Mouse (Mus musculus): Measurements from ENCODE around the gene Cabp4. TPM values are rescaled to one million over a fixed set of nuclear protein-coding genes. Genes with fewer than 3 reads are reported as not detected.
"Not testable (repeated sequence)": the region's sequence is repeated elsewhere in the genome, so short reads cannot be mapped to it uniquely, and the experiment has no call there.

The Cabp4 gene
- polyA plus RNA-seq, 1 experiment from 2014 or later = 0.31 TPM

- Histone ChIP-seq H3K9me3 (ENCODE audit: control insufficient read depth, low read length) (no peaks in the 10 kb centered on the region), H3K27me3 (ENCODE audit: control insufficient read depth, insufficient read depth, low read length) (no peaks in the 10 kb centered on the region), H3K4me2 (ENCODE audit: low read depth, low read length) (no peak overlapping the region), H3K9ac (replicated peaks; ENCODE audit: low read depth, low read length) (no peak overlapping the region), H3K27ac (ENCODE audit: low read depth, low read length) (no peak overlapping the region), H3K4me3 (ENCODE audit: low read depth, low read length) (no peak overlapping the region), H3K4me1 (ENCODE audit: control insufficient read depth, insufficient read depth, low read length) (no peaks in the 10 kb centered on the region), H3K36me3 (ENCODE audit: control insufficient read depth, insufficient read depth, low read length) (peaks cover 29% of the 10 kb centered on the region)
- WGBS = 94% methylated on average over 4 of the region's 4 CpGs
- ATAC-seq (ENCODE audit: low read depth) = no peak
Measured at GRCm38 (mm10) chr19:4134354-4134753, 9.5 kb downstream of the Cabp4 start.

- 95% methylated on average over 2 of the region's 2 CpGs for WGBS
- Histone ChIP-seq H3K4me1 (ENCODE audit: control insufficient read depth, insufficient read depth, low read length) (peaks cover 4% of the 10 kb centered on the region), H3K36me3 (ENCODE audit: control insufficient read depth, insufficient read depth, low read length) (peaks cover 38% of the 10 kb centered on the region)
Measured at GRCm38 (mm10) chr19:4131768-4132167, 12.1 kb downstream of the Cabp4 start.

DNA sequence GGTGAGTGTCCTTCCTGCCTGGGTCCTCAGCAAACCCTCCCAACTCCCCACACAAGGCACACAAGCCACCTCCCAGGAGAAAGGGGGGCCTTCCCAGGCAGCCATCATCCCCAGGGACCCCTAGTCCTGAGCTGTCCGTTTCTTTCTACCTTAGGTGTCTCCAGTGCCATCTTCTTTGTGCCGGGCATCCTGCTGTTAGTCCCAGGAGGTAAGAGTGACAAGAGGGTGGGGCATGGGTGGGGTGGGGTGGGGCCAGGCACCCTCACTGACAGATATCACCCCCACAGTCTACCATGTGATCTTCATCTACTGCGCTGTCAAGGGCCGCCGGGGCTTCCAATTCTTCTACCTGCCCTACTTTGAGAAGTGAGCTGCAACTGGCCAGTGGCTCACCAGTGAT, 12.8 kb downstream of the Cabp4 start:
- Histone ChIP-seq H3K4me1 (ENCODE audit: control insufficient read depth, insufficient read depth, low read length) (peaks cover 6% of the 10 kb centered on the region), H3K27ac (ENCODE audit: low read depth, low read length) (no peak overlapping the region), H3K9ac (replicated peaks; ENCODE audit: low read depth, low read length) (no peak overlapping the region), H3K36me3 (ENCODE audit: control insufficient read depth, insufficient read depth, low read length) (peaks cover 38% of the 10 kb centered on the region), H3K27me3 (ENCODE audit: control insufficient read depth, insufficient read depth, low read length) (no peaks in the 10 kb centered on the region), H3K4me3 (ENCODE audit: low read depth, low read length) (no peak overlapping the region), H3K4me2 (ENCODE audit: low read depth, low read length) (no peak overlapping the region), H3K9me3 (ENCODE audit: control insufficient read depth, low read length) (no peaks in the 10 kb centered on the region)
- ATAC-seq (ENCODE audit: low read depth) = no peak
- 92% methylated on average over 5 of the region's 5 CpGs for WGBS

More at GRCm38 (mm10) chr19:4131768-4132167, 12.1 kb downstream of the Cabp4 start:
- no peak for ATAC-seq (ENCODE audit: low read depth)
- Histone ChIP-seq H3K27ac (ENCODE audit: low read depth, low read length) (no peak overlapping the region), H3K4me3 (ENCODE audit: low read depth, low read length) (no peak overlapping the region), H3K4me2 (ENCODE audit: low read depth, low read length) (no peak overlapping the region), H3K27me3 (ENCODE audit: control insufficient read depth, insufficient read depth, low read length) (no peaks in the 10 kb centered on the region), H3K9me3 (ENCODE audit: control insufficient read depth, low read length) (no peaks in the 10 kb centered on the region), H3K9ac (replicated peaks; ENCODE audit: low read depth, low read length) (no peak overlapping the region)

GRCm38 (mm10) chr19:4130106-4130505, 13.7 kb downstream of the Cabp4 start:
- Histone ChIP-seq H3K9me3 (ENCODE audit: control insufficient read depth, low read length) (no peaks in the 10 kb centered on the region), H3K4me3 (ENCODE audit: low read depth, low read length) (no peak overlapping the region), H3K27me3 (ENCODE audit: control insufficient read depth, insufficient read depth, low read length) (no peaks in the 10 kb centered on the region), H3K4me1 (ENCODE audit: control insufficient read depth, insufficient read depth, low read length) (peaks cover 6% of the 10 kb centered on the region), H3K36me3 (ENCODE audit: control insufficient read depth, insufficient read depth, low read length) (peaks cover 38% of the 10 kb centered on the region), H3K4me2 (ENCODE audit: low read depth, low read length) (no peak overlapping the region), H3K27ac (ENCODE audit: low read depth, low read length) (no peak overlapping the region), H3K9ac (replicated peaks; ENCODE audit: low read depth, low read length) (no peak overlapping the region)
- 90% methylated on average over 4 of the region's 4 CpGs for WGBS
- no peak for ATAC-seq (ENCODE audit: low read depth)

- peaks cover 6% of the 10 kb centered on the region for H3K4me1 ChIP-seq (ENCODE audit: control insufficient read depth, insufficient read depth, low read length)
- H3K4me3 ChIP-seq (ENCODE audit: low read depth, low read length) = no peak overlapping the region
- peaks cover 38% of the 10 kb centered on the region for H3K36me3 ChIP-seq (ENCODE audit: control insufficient read depth, insufficient read depth, low read length)
- no peak overlapping the region for H3K27ac ChIP-seq (ENCODE audit: low read depth, low read length)
- H3K4me2 ChIP-seq (ENCODE audit: low read depth, low read length) = no peak overlapping the region
- H3K9me3 ChIP-seq (ENCODE audit: control insufficient read depth, low read length) = no peaks in the 10 kb centered on the region
- WGBS = 96% methylated on average over 7 of the region's 7 CpGs
- no peak overlapping the region for H3K9ac ChIP-seq (replicated peaks; ENCODE audit: low read depth, low read length)
- H3K27me3 ChIP-seq (ENCODE audit: control insufficient read depth, insufficient read depth, low read length) = no peaks in the 10 kb centered on the region
- no peak for ATAC-seq (ENCODE audit: low read depth)
Measured at GRCm38 (mm10) chr19:4129462-4129861, 14.4 kb downstream of the Cabp4 start.

DNA sequence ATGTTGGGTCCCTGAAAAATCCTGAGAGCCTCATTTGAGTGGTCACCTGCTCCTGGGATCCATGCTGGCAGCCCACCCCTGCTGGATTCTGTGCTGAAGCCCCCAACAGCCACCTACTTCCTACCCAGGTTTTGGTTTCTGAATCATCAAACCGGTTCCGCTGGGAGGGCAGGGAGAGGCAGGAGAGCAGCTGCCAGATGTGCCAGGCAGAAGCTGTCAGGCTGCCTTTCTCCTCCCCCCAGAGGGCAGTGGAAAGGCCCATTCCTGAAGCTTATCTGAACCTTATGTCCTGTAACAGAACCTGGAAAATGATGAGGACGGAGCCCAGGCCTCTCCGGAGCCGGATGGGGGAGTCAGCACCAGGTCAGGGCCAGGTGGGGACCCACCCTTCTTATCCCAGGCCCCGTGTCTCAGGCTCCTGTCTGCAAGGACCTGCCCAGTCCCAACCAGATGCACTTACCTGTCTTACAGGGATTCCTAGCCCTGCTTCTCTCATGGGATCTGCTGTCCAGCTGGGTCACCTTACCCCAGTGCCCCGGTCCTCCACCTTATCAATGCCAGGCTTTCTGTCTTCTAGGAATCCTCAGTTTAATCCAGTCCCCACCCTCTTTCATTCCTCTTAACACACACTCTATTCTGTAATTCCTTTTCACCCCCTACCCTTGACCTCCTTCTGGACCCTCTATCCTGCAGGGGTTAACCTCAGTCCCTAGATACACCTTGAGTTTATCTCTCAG, 16.9 kb downstream of the Cabp4 start:
- H3K36me3 ChIP-seq (ENCODE audit: control insufficient read depth, insufficient read depth, low read length) = peaks cover 28% of the 10 kb centered on the region
- peak overlapping the region; percentile 68 for H3K4me3 ChIP-seq (ENCODE audit: low read depth, low read length)
- H3K27me3 ChIP-seq (ENCODE audit: control insufficient read depth, insufficient read depth, low read length) = no peaks in the 10 kb centered on the region
- H3K9me3 ChIP-seq (ENCODE audit: control insufficient read depth, low read length) = no peaks in the 10 kb centered on the region
- ATAC-seq (ENCODE audit: low read depth) = no peak
- whole genome bisulfite sequencing = 67% methylated on average over 7 of the region's 7 CpGs
- H3K27ac ChIP-seq (ENCODE audit: low read depth, low read length) = no peak overlapping the region
- peak overlapping the region; percentile 78 for H3K9ac ChIP-seq (replicated peaks; ENCODE audit: low read depth, low read length)
- H3K4me2 ChIP-seq (ENCODE audit: low read depth, low read length) = peak overlapping the region; percentile 56
- H3K4me1 ChIP-seq (ENCODE audit: control insufficient read depth, insufficient read depth, low read length) = peaks cover 6% of the 10 kb centered on the region

- no peaks in the 10 kb centered on the region for H3K9me3 ChIP-seq (ENCODE audit: control insufficient read depth, low read length)
Measured at GRCm38 (mm10) chr19:4125741-4126696, 17.8 kb downstream of the Cabp4 start, which contains the start of gene Aip. TSS of gene Aip (minus strand) at chr19:4125858.

DNA sequence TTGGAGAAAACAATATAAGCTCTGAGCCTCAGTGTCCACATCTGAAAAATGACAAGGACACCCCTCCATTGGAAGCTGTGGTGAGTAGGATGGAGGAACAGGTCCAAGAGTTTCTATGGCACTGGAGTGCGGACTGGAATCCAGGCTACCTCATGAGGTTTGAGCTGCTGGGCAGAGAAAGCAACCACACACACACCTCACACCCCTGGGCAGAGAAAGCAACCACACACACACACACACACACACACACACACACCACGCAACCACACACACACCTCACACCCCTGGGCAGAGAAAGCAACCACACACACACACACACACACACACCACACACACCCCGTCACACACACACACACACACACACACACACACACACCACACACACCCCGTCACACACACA, 18.6 kb downstream of the Cabp4 start:
- Histone ChIP-seq H3K9ac (replicated peaks; ENCODE audit: low read depth, low read length) (peak overlapping the region; percentile 78), H3K4me3 (ENCODE audit: low read depth, low read length) (peak overlapping the region; percentile 68), H3K36me3 (ENCODE audit: control insufficient read depth, insufficient read depth, low read length) (peaks cover 17% of the 10 kb centered on the region), H3K4me1 (ENCODE audit: control insufficient read depth, insufficient read depth, low read length) (peaks cover 12% of the 10 kb centered on the region), H3K27ac (ENCODE audit: low read depth, low read length) (peak overlapping the region; percentile 34; the same call in 1 of the 2 replicates), H3K4me2 (ENCODE audit: low read depth, low read length) (peak overlapping the region; percentile 56)
- H3K27me3 ChIP-seq (ENCODE audit: control insufficient read depth, insufficient read depth, low read length); H3K9me3 ChIP-seq (ENCODE audit: control insufficient read depth, low read length); ATAC-seq (ENCODE audit: low read depth): not testable (repeated sequence)
- 24% methylated on average over 4 of the region's 4 CpGs for WGBS

More at GRCm38 (mm10) chr19:4125741-4126696, 17.8 kb downstream of the Cabp4 start, which contains the start of gene Aip:
- H3K9ac ChIP-seq (replicated peaks; ENCODE audit: low read depth, low read length) = peak within 1 kb of the TSS; percentile 78
- peak; percentile 93 for ATAC-seq (ENCODE audit: low read depth)
- 1% methylated on average over 63 of the region's 64 CpGs for WGBS
- peaks cover 19% of the 10 kb centered on the region for H3K36me3 ChIP-seq (ENCODE audit: control insufficient read depth, insufficient read depth, low read length)
- H3K4me1 ChIP-seq (ENCODE audit: control insufficient read depth, insufficient read depth, low read length) = peaks cover 6% of the 10 kb centered on the region
- H3K27ac ChIP-seq (ENCODE audit: low read depth, low read length) = peak within 1 kb of the TSS; percentile 69
- H3K4me3 ChIP-seq (ENCODE audit: low read depth, low read length) = peak within 1 kb of the TSS; percentile 68
- peak within 1 kb of the TSS; percentile 56 for H3K4me2 ChIP-seq (ENCODE audit: low read depth, low read length)
- H3K27me3 ChIP-seq (ENCODE audit: control insufficient read depth, insufficient read depth, low read length) = no peaks in the 10 kb centered on the region

Data from neural tube, embryonic 14.5 days (tissue).